22 mouse cellular contexts compared by ENCODE assay signal in genomic region chr14:25060285-25060684, GRCm38 (mm10).
DNase-seq lines count a peak whose midpoint lies in the region; ATAC-seq and TF ChIP-seq lines count a peak whose summit lies in the region.
"Had no signal": no experiment of that assay in that cellular context is flagged by ENCODE, and none has a peak within 500 bp of the region (broad histone marks: within the 10 kb centered on the region; RNA-seq: fewer than 3 reads in every experiment).

No protein-coding gene starts in this region.

- H3K4me3 ChIP-seq in hindbrain, embryonic 10.5 days = no peak overlapping the region
- H3K4me3 ChIP-seq in hindbrain, embryonic 11.5 days (ENCODE audit: low read depth, low read length) = no peak overlapping the region
- no peak overlapping the region for H3K4me3 ChIP-seq in lung, adult 2 months (replicated peaks; ENCODE audit: extremely low read depth, low read depth, low read length)
- H3K4me3 ChIP-seq in liver, embryonic 12.5 days = no peak overlapping the region
- H3K4me3 ChIP-seq: embryonic facial prominence, embryonic 12.5 days; forebrain, embryonic 12.5 days; heart, embryonic 10.5 days had no signal

- peaks cover 6% of the 10 kb centered on the region; the same call in 1 of the 2 replicates for H3K27me3 ChIP-seq in hindbrain, embryonic 10.5 days (ENCODE audit: insufficient read depth, poor library complexity, severe bottlenecking)
- H3K27me3 ChIP-seq in hindbrain, embryonic 11.5 days (ENCODE audit: control insufficient read depth, insufficient read depth, low read length) = no peaks in the 10 kb centered on the region; the same call in 1 of the 2 replicates
- H3K27me3 ChIP-seq in liver, embryonic 12.5 days (replicated peaks) = no peaks in the 10 kb centered on the region; the same call in 1 of the 2 replicates
- H3K27me3 ChIP-seq: embryonic facial prominence, embryonic 12.5 days had no signal

- no peak for ATAC-seq in hindbrain, embryonic 11.5 days (ENCODE audit: low FRiP score)
- no peak for ATAC-seq in liver, embryonic 12.5 days
- ATAC-seq: forebrain, postnatal 0 days; Patski had no signal

- no peaks in the 10 kb centered on the region for H3K36me3 ChIP-seq in hindbrain, embryonic 10.5 days
- H3K36me3 ChIP-seq in hindbrain, embryonic 11.5 days (ENCODE audit: control insufficient read depth, insufficient read depth, low read length) = no peaks in the 10 kb centered on the region
- no peaks in the 10 kb centered on the region for H3K36me3 ChIP-seq in liver, embryonic 12.5 days
- H3K36me3 ChIP-seq: embryonic facial prominence, embryonic 12.5 days; forebrain, embryonic 12.5 days; heart, embryonic 10.5 days had no signal

- no peak overlapping the region for H3K4me2 ChIP-seq in hindbrain, embryonic 11.5 days (replicated peaks; ENCODE audit: low read depth, low read length)
- no peak overlapping the region for H3K4me2 ChIP-seq in liver, embryonic 12.5 days
- H3K4me2 ChIP-seq: embryonic facial prominence, embryonic 12.5 days; forebrain, embryonic 12.5 days; hindbrain, embryonic 14.5 days had no signal

- no peak for TF ChIP-seq CTCF in lung, adult 2 months (IDR thresholded peaks at IDR 0.05; ENCODE audit: insufficient read depth, low read length)

- 85% methylated on average over 7 of the region's 7 CpGs for WGBS in hindbrain, embryonic 10.5 days
- 89% methylated on average over 7 of the region's 7 CpGs for WGBS in hindbrain, embryonic 11.5 days
- 71% methylated on average over 7 of the region's 7 CpGs for WGBS in lung, adult 2 months
- 66% methylated on average over 7 of the region's 7 CpGs for WGBS in liver, embryonic 12.5 days (ENCODE audit: insufficient replicate concordance)

- no peak for TF ChIP-seq POLR2A in lung, adult 2 months (IDR thresholded peaks at IDR 0.05; ENCODE audit: borderline replicate concordance, extremely low read depth, low read depth, low read length)

- intact Hi-C loops in left cerebral cortex, postnatal 14 days (cut with DNase I) = no loop called here

- DNase-seq in hindbrain, embryonic 10.5 days (ENCODE audit: low spot score) = no peak
- no peak for DNase-seq in hindbrain, embryonic 11.5 days (ENCODE audit: low spot score)
- DNase-seq in lung, adult 2 months = peak; percentile 14
- DNase-seq in lung, postnatal 14 days = peak; percentile 9
- DNase-seq in left cerebral cortex, postnatal 14 days (ENCODE audit: low spot score in 2 of 2) = no peak
- no peak for DNase-seq in kidney, adult 9 months
- DNase-seq in spleen, postnatal 36 days (ENCODE audit: low spot score in 2 of 2) = no peak
- DNase-seq: adrenal gland, postnatal 10 days; cerebellum, adult 11 months; cerebellum, adult 8-10 months; cerebellum, postnatal 14 days; embryo, embryonic 11 days; forebrain, postnatal 0 days; gastrocnemius, postnatal 14 days; heart, postnatal 10 days; heart, postnatal 4 days had no signal

- no peak overlapping the region for H3K9ac ChIP-seq in hindbrain, embryonic 11.5 days (ENCODE audit: low read depth, low read length)
- H3K9ac ChIP-seq in liver, embryonic 12.5 days = no peak overlapping the region
- H3K9ac ChIP-seq: embryonic facial prominence, embryonic 12.5 days; forebrain, embryonic 12.5 days; forebrain, postnatal 0 days; hindbrain, embryonic 14.5 days had no signal

- peak overlapping the region; percentile 47; the same call in 1 of the 2 replicates for H3K27ac ChIP-seq in hindbrain, embryonic 10.5 days
- H3K27ac ChIP-seq in hindbrain, embryonic 11.5 days (ENCODE audit: low read depth, low read length) = no peak overlapping the region
- H3K27ac ChIP-seq in liver, embryonic 12.5 days = no peak overlapping the region
- H3K27ac ChIP-seq: embryonic facial prominence, embryonic 12.5 days; forebrain, embryonic 12.5 days; hindbrain, embryonic 14.5 days had no signal

- peaks cover 32% of the 10 kb centered on the region for H3K4me1 ChIP-seq in hindbrain, embryonic 10.5 days (replicated peaks)
- H3K4me1 ChIP-seq in hindbrain, embryonic 11.5 days (replicated peaks; ENCODE audit: control insufficient read depth, insufficient read depth, low read length) = peaks cover 6% of the 10 kb centered on the region; the same call in 1 of the 2 replicates
- no peaks in the 10 kb centered on the region for H3K4me1 ChIP-seq in lung, adult 2 months (ENCODE audit: control insufficient read depth, insufficient read depth, low read length)
- H3K4me1 ChIP-seq in liver, embryonic 12.5 days = peaks cover 9% of the 10 kb centered on the region

- no peaks in the 10 kb centered on the region for H3K9me3 ChIP-seq in hindbrain, embryonic 10.5 days
- no peaks in the 10 kb centered on the region for H3K9me3 ChIP-seq in hindbrain, embryonic 11.5 days (ENCODE audit: control insufficient read depth, low read length)
- no peaks in the 10 kb centered on the region for H3K9me3 ChIP-seq in liver, embryonic 12.5 days (replicated peaks)
- H3K9me3 ChIP-seq: embryonic facial prominence, embryonic 12.5 days; forebrain, embryonic 12.5 days; heart, embryonic 10.5 days had no signal

Comparison
In these comparisons a context has a peak if more than half of its experiments do, and no peak if none do; other contexts are left out.
1. DNase-seq: peak in lung, adult 2 months (single experiment) and lung, postnatal 14 days (single experiment); none in hindbrain, embryonic 10.5 days (single experiment), hindbrain, embryonic 11.5 days (single experiment), left cerebral cortex, postnatal 14 days (0 of 2), kidney, adult 9 months (single experiment) and spleen, postnatal 36 days (0 of 2).